Mouse (Mus musculus) MN1 (cell line): ENCODE measurements around the gene Agap3.

Experiments
- DNase-seq: peaks from one replicate; pipeline ENCODE4 v3.0.0-alpha.2; 2016; ENCODE audit warnings: low spot score

The Agap3 gene

GRCm38 (mm10) chr5:24523806-24524205 is 71.8 kb downstream of the Agap3 start:
- no peak for DNase-seq

GRCm38 (mm10) chr5:24524522-24524921 is 72.5 kb downstream of the Agap3 start:
- no peak for DNase-seq

GRCm38 (mm10) chr5:24525360-24526189 is 73.6 kb downstream of the Agap3 start:
- DNase-seq, result no peak

GRCm38 (mm10) chr5:24526190-24526888 is 74.4 kb downstream of the Agap3 start:
- DNase-seq, result no peak

GRCm38 (mm10) chr5:24526889-24527230 is 74.9 kb downstream of the Agap3 start, which contains the start of gene Gbx1:
Gene Gbx1, minus strand, starts transcription at chr5:24527202.
- DNase-seq, result no peak

- no peak for DNase-seq
These were observed 75.8 kb downstream of the Agap3 start for GRCm38 (mm10) chr5:24527780-24528179.

GRCm38 (mm10) chr5:24530042-24530689 is 78.2 kb downstream of the Agap3 start:
- peak; percentile 91 for DNase-seq

- no peak for DNase-seq
These were observed 81.4 kb downstream of the Agap3 start for GRCm38 (mm10) chr5:24533391-24533790.

GRCm38 (mm10) chr5:24534292-24534691 is 82.3 kb downstream of the Agap3 start:
- DNase-seq, result no peak

GRCm38 (mm10) chr5:24535731-24536130 is 83.8 kb downstream of the Agap3 start:
- DNase-seq, result no peak

- no peak for DNase-seq
These were observed 84.5 kb downstream of the Agap3 start for GRCm38 (mm10) chr5:24536511-24536910.

- DNase-seq, result no peak
These were observed 85.6 kb downstream of the Agap3 start for GRCm38 (mm10) chr5:24537618-24538017.

- no peak for DNase-seq
These were observed 87.8 kb downstream of the Agap3 start for GRCm38 (mm10) chr5:24539571-24540296.

- DNase-seq, result no peak
These were observed 88.6 kb downstream of the Agap3 start, which contains the start of gene Asb10 for GRCm38 (mm10) chr5:24540387-24541143. Gene Asb10, minus strand, starts transcription at chr5:24540978.

GRCm38 (mm10) chr5:24541144-24541569 is 89.2 kb downstream of the Agap3 start:
- no peak for DNase-seq

GRCm38 (mm10) chr5:24542643-24543042 is 90.7 kb downstream of the Agap3 start:
- no peak for DNase-seq

- peak; percentile 60 for DNase-seq
These were observed 98.8 kb downstream of the Agap3 start for GRCm38 (mm10) chr5:24550598-24551316.

- DNase-seq, result no peak
These were observed 99.3 kb downstream of the Agap3 start for GRCm38 (mm10) chr5:24551317-24551688.
